Mouse (Mus musculus): Measurements from ENCODE around the gene Ccdc54. TPM values are rescaled to one million over a fixed set of nuclear protein-coding genes. Genes with fewer than 3 reads are reported as not detected.

Ccdc54 gene
- total RNA-seq, 2 experiments from 2014 or later = not detected

DNA sequence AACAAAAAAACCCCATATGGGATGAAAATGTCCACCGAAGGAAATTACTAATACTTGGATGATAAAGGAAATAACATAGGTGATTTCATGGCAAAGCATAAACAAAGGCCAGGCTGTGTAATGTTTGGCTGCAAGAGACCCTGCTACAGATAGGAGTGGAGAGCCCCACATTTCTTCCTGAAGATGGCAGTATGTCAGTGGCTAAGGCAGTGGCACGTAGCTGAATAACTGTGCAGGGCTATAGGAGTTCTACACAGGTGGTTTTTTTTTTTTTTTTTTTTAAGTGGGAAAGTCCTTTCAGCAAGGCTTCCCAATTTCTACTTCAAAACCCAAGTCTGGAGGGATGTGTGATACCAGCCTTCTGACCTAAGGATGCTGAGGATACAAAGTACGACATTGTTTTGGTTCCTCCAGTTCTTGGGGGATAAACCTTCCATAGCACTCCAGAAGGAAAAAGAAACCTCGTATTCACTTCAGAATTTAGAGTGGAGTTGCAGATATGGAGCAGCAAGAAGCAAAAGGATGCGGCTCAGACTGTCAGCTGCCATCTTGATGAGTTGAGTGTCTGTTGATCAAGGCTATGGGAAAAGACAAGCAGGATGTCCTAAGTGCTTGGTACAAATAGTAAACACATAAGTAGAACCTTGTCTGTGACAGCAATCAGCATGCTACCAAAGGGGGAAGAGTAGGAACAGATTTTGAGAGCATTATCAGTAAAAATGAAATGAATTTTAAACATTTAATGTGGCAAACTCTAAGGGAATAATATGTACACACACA lies 48.2 kb downstream of the Ccdc54 start:
- DNase-seq (ENCODE audit: low spot score in 2 of 2) = peak in 1 of 2 experiments; percentile 10

Other genes with a start within 250 kb of the Ccdc54 start
- 10 to 100 TPM; 17.4 to 18.9 TPM for gene Bbx, start 158.8 kb downstream of the Ccdc54 start, total RNA-seq (2021)